Mouse (Mus musculus): Measurements from ENCODE around the gene Idua.

GRCm38 (mm10) chr5:108636172-108636571 lies 24.0 kb upstream of the Idua start:
- no peak for TF ChIP-seq POLR2A (IDR thresholded peaks at IDR 0.05; ENCODE audit: low read depth, low read length)
- no peak for TF ChIP-seq CTCF (IDR thresholded peaks at IDR 0.05; ENCODE audit: extremely low read depth, insufficient read depth, insufficient read length, insufficient replicate concordance)
